Mouse (Mus musculus) kidney, adult 2 months (tissue): Measurements from ENCODE around the gene Olfr1336.

Experiments used
- CTCF ChIP-seq: fragments of 200-500 bp; conservative IDR thresholded peaks from 2 replicates; pipeline ENCODE4 v1.5.1; 2011; ENCODE audit warnings: low read depth, mild to moderate bottlenecking, control low read depth, low read length, moderate library complexity, mixed read lengths; ENCODE audit not compliant: insufficient read depth, insufficient read length
- POLR2A ChIP-seq: fragments of 200-500 bp; IDR thresholded peaks from one replicate; pipeline ENCODE4 v1.6.1; 2011; ENCODE audit warnings: low read depth, low read length, control low read depth

DNA sequence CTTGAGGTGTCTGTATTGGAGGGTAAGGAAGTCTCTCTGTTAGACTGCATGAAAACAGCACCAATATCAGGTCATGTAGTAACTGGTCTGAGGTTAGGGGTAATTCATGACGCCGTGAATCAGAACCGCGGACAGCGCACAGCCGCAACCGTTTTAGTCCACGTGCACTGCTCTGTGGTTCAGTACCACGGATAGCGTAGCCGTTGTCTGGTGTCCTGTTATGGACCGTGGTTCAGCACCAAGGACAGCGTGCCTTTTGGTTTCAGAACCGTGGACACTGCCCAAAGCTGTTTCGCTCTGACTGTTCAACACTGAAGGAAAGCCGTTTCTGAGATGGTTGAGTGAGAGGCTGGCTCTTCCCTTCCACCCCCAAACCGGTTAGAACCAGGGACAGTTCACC, 45.9 kb upstream of the Olfr1336 start, which contains the start of gene Gm20715:
- no peak for TF ChIP-seq POLR2A
- TF ChIP-seq CTCF: peak; percentile 50; the same call in 1 of the 2 replicates
